Mouse (Mus musculus): ENCODE results near the gene Zglp1. TPM values are rescaled to one million over a fixed set of nuclear protein-coding genes. Genes with fewer than 3 reads are reported as not detected.

The Zglp1 gene
- polyA plus RNA-seq, 1 experiment = 0.65 TPM

DNA sequence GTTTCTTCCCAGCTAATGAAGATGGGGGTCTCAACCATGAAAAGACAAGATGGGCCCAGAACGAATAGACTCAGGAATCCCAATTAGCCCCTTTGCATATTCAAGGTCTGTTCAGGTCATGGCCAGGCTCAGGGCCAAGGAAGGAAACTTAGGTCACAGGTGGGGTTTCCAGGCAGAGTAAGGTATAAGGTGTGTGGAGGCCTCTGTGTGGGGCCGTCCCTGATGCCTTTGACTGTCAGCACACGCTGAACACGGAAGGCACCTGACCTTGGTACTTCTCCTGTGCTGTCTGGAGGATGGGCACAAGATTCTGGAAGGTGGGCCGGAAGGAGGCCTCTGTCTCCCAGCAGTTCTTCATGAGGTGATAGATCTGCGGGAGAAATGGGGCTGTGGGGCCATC, 37.9 kb upstream of the Zglp1 start:
- 90% methylated on average over 6 of the region's 6 CpGs for WGBS

DNA sequence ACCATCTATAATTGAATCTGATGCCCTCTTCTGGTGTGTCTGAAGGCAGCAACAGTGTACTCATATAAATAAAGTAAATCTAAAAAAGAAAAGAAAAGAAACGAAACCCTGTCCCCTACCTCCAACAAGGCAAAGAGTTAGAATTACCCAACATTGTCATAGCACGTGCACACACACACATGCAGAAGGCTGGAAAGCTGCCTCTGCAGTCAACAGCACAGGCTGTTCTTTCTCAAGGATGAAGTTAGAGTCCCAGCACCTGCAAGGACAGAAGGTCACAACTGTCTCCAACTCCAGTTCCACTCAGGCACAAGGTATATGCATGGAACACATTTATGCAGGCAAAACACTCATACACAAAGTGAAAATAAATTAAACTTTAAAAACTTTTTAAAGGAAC, 35.2 kb upstream of the Zglp1 start:
- Histone ChIP-seq H3K36me3 (ENCODE audit: control insufficient read depth, insufficient read depth, low read length) (0 out of 2 replicates have a peak, but pooled peaks cover 2% of the 10 kb centered on the region), H3K27ac (ENCODE audit: insufficient read depth, low read length) (no peak overlapping the region), H3K4me3 (ENCODE audit: extremely low read depth, insufficient read depth, insufficient read length) (no peak overlapping the region), H3K4me1 (ENCODE audit: control insufficient read depth, insufficient read depth, insufficient read length) (no peaks in the 10 kb centered on the region), H3K27me3 (ENCODE audit: control insufficient read depth, insufficient read depth, low read length) (no peaks in the 10 kb centered on the region)
- DNase-seq (ENCODE audit: low read depth in 1 of 2, low spot score in 2 of 2) = no peak
- 92% methylated on average over 2 of the region's 2 CpGs for WGBS
- no peak for TF ChIP-seq POLR2A (IDR thresholded peaks at IDR 0.05; ENCODE audit: low read depth, low read length)
- no peak for TF ChIP-seq CTCF (IDR thresholded peaks at IDR 0.05; ENCODE audit: extremely low read depth, insufficient read depth, insufficient read length, insufficient replicate concordance)

More for the DNA sequence above, 37.9 kb upstream of the Zglp1 start:
- peaks cover 10% of the 10 kb centered on the region for H3K36me3 ChIP-seq (ENCODE audit: control insufficient read depth, insufficient read depth, low read length)
- no peak overlapping the region for H3K27ac ChIP-seq (ENCODE audit: insufficient read depth, low read length)
- TF ChIP-seq CTCF (IDR thresholded peaks at IDR 0.05; ENCODE audit: extremely low read depth, insufficient read depth, insufficient read length, insufficient replicate concordance) (no peak), POLR2A (IDR thresholded peaks at IDR 0.05; ENCODE audit: low read depth, low read length) (no peak)
- H3K4me1 ChIP-seq (ENCODE audit: control insufficient read depth, insufficient read depth, insufficient read length) = no peaks in the 10 kb centered on the region
- H3K4me3 ChIP-seq (ENCODE audit: extremely low read depth, insufficient read depth, insufficient read length) = no peak overlapping the region
- H3K27me3 ChIP-seq (ENCODE audit: control insufficient read depth, insufficient read depth, low read length) = no peaks in the 10 kb centered on the region
- DNase-seq (ENCODE audit: low read depth in 1 of 2, low spot score in 2 of 2) = no peak

DNA sequence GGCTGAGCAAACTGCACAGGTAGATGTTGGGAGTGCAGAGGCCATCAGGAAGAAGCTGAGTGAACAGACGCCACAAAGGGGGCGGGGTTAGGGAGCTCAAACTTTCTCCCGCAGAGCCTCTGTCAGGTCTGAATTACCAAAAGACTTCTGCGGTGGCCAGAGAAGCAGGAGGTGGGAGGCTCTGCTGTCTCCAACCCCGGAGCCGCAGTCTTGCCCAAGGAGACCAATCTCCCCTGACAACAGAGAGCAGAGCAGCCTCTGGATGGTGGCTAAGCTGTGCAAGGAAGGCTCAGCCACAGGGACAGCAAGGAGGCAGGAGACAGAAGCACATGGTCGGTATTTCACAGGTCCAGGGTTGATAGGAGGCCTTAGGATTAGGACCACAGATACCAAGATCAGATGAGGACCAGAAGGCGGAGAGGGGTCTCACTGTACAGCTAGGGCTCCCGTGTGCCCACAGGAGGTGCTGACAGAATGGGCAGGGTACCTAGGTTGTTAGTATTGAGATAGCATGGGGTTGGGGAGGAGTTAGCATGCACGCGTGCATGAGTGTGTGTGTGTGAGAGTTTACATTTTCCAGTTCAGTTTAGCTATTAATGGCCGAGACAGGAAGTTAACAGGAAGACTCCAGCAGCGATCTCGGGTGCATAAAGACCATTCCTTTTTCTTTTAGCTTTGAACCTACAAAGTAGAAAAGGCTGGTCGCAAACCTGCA, 33.7 kb upstream of the Zglp1 start:
- H3K27ac ChIP-seq (ENCODE audit: insufficient read depth, low read length) = no peak overlapping the region
- H3K27me3 ChIP-seq (ENCODE audit: control insufficient read depth, insufficient read depth, low read length) = no peaks in the 10 kb centered on the region
- no peak overlapping the region for H3K4me3 ChIP-seq (ENCODE audit: extremely low read depth, insufficient read depth, insufficient read length)
- 16% methylated on average over 15 of the region's 15 CpGs for WGBS
- TF ChIP-seq POLR2A (IDR thresholded peaks at IDR 0.05; ENCODE audit: low read depth, low read length) (no peak), CTCF (IDR thresholded peaks at IDR 0.05; ENCODE audit: extremely low read depth, insufficient read depth, insufficient read length, insufficient replicate concordance) (no peak)
- H3K36me3 ChIP-seq (ENCODE audit: control insufficient read depth, insufficient read depth, low read length) = 0 out of 2 replicates have a peak, but pooled peaks cover 2% of the 10 kb centered on the region
- no peak for DNase-seq (ENCODE audit: low read depth in 1 of 2, low spot score in 2 of 2)
- no peaks in the 10 kb centered on the region for H3K4me1 ChIP-seq (ENCODE audit: control insufficient read depth, insufficient read depth, insufficient read length)

DNA sequence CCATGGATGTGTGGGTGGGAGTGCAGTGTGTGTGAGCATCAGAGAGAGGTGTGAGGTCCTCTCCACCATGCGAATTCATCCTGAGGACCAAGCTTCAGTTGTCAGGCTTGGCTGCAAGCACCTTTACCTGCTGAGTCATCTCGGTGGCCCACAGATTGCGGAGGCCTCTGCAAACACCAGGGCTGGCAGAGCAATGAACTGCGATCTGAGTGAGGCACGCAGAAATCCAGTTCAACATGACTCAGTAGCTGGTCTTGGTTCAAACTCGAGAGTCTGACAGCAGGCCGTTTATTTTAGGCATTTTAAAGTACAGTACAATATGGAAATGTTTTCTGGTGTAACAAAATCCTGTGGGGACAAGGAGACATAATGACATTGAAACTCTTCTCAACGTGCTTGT, 30.9 kb upstream of the Zglp1 start:
- TF ChIP-seq CTCF (IDR thresholded peaks at IDR 0.05; ENCODE audit: extremely low read depth, insufficient read depth, insufficient read length, insufficient replicate concordance) (no peak), POLR2A (IDR thresholded peaks at IDR 0.05; ENCODE audit: low read depth, low read length) (no peak)
- Histone ChIP-seq H3K27ac (ENCODE audit: insufficient read depth, low read length) (no peak overlapping the region), H3K4me1 (ENCODE audit: control insufficient read depth, insufficient read depth, insufficient read length) (no peaks in the 10 kb centered on the region), H3K27me3 (ENCODE audit: control insufficient read depth, insufficient read depth, low read length) (no peaks in the 10 kb centered on the region), H3K36me3 (ENCODE audit: control insufficient read depth, insufficient read depth, low read length) (no peaks in the 10 kb centered on the region), H3K4me3 (ENCODE audit: extremely low read depth, insufficient read depth, insufficient read length) (no peak overlapping the region)
- no peak for DNase-seq (ENCODE audit: low read depth in 1 of 2, low spot score in 2 of 2)
- 74% methylated on average over 8 of the region's 8 CpGs for WGBS

GRCm38 (mm10) chr9:21095958-21096357, 29.1 kb upstream of the Zglp1 start:
- TF ChIP-seq CTCF (IDR thresholded peaks at IDR 0.05; ENCODE audit: extremely low read depth, insufficient read depth, insufficient read length, insufficient replicate concordance) (no peak), POLR2A (IDR thresholded peaks at IDR 0.05; ENCODE audit: low read depth, low read length) (no peak)
- Histone ChIP-seq H3K4me3 (ENCODE audit: extremely low read depth, insufficient read depth, insufficient read length) (no peak overlapping the region), H3K36me3 (ENCODE audit: control insufficient read depth, insufficient read depth, low read length) (no peaks in the 10 kb centered on the region), H3K27ac (ENCODE audit: insufficient read depth, low read length) (no peak overlapping the region), H3K27me3 (ENCODE audit: control insufficient read depth, insufficient read depth, low read length) (no peaks in the 10 kb centered on the region), H3K4me1 (ENCODE audit: control insufficient read depth, insufficient read depth, insufficient read length) (peaks cover under 1% of the 10 kb centered on the region; the same call in 1 of the 2 replicates)
- no peak for DNase-seq (ENCODE audit: low read depth in 1 of 2, low spot score in 2 of 2)
- WGBS = 95% methylated on average over 4 of the region's 4 CpGs

GRCm38 (mm10) chr9:21093423-21093822, 26.5 kb upstream of the Zglp1 start:
- Histone ChIP-seq H3K4me3 (ENCODE audit: extremely low read depth, insufficient read depth, insufficient read length) (no peak overlapping the region), H3K36me3 (ENCODE audit: control insufficient read depth, insufficient read depth, low read length) (peaks cover 6% of the 10 kb centered on the region), H3K4me1 (ENCODE audit: control insufficient read depth, insufficient read depth, insufficient read length) (peaks cover 6% of the 10 kb centered on the region; the same call in 1 of the 2 replicates), H3K27me3 (ENCODE audit: control insufficient read depth, insufficient read depth, low read length) (no peaks in the 10 kb centered on the region), H3K27ac (ENCODE audit: insufficient read depth, low read length) (no peak overlapping the region)
- TF ChIP-seq POLR2A (IDR thresholded peaks at IDR 0.05; ENCODE audit: low read depth, low read length) (no peak), CTCF (IDR thresholded peaks at IDR 0.05; ENCODE audit: extremely low read depth, insufficient read depth, insufficient read length, insufficient replicate concordance) (no peak)
- DNase-seq (ENCODE audit: low read depth in 1 of 2, low spot score in 2 of 2) = no peak
- 95% methylated on average over 9 of the region's 9 CpGs for WGBS

DNA sequence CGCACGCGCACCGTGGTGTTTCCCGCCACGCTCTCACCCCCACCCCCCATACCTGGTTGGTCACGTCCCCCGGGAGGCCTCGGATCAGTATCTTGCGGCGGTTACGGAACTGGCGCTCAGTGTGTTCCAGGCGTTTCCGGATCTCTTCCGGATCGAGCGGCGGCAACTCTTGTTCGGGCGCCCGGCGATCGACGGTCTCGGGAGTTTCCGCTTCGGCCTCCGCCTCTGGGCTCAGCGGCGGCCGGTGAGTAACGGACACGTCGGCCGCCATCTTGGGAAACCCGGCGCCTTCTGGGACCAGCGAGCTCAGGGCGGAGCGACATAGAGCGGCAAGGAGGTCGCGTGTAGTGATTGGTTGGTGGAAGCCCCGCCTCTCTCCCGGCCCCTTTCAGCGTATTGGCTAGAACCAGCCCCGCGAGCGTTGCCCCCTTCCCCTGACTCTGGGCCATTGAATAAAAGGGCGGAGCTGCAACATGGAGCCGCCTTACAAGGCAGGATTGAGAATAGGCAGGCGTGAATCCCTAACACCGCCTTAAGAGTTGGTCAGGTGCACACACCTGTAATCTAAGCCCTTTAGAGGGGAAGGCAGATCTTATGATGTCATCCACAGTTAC, 24.9 kb upstream of the Zglp1 start, which contains the start of the genes Gm38431 and Raver1:
Gene Gm38431, minus strand, starts transcription at position 291 of the 614 bp plus-strand sequence.
Gene Raver1, minus strand, starts transcription at position 302 of the 614 bp plus-strand sequence.
- Histone ChIP-seq H3K4me3 (ENCODE audit: extremely low read depth, insufficient read depth, insufficient read length) (peak within 1 kb of the TSS; percentile 84), H3K4me1 (ENCODE audit: control insufficient read depth, insufficient read depth, insufficient read length) (peaks cover 6% of the 10 kb centered on the region; the same call in 1 of the 2 replicates), H3K27ac (ENCODE audit: insufficient read depth, low read length) (peak within 1 kb of the TSS; percentile 90), H3K36me3 (ENCODE audit: control insufficient read depth, insufficient read depth, low read length) (peaks cover 14% of the 10 kb centered on the region), H3K27me3 (ENCODE audit: control insufficient read depth, insufficient read depth, low read length) (no peaks in the 10 kb centered on the region)
- WGBS = under 1% methylated on average over 54 of the region's 54 CpGs
- TF ChIP-seq CTCF (IDR thresholded peaks at IDR 0.05; ENCODE audit: extremely low read depth, insufficient read depth, insufficient read length, insufficient replicate concordance) (no peak), POLR2A (IDR thresholded peaks at IDR 0.05; ENCODE audit: low read depth, low read length) (no peak)
- DNase-seq (ENCODE audit: low read depth in 1 of 2, low spot score in 2 of 2) = peak; percentile 95 to 96
